Mouse (Mus musculus) cortical plate, adult 2 months (tissue): Measurements from ENCODE around the gene Ippk.

Experiments
- CTCF ChIP-seq: fragments of 200-500 bp; IDR thresholded peaks from 2 replicates; pipeline ENCODE4 v1.5.1; 2011; ENCODE audit warnings: mild to moderate bottlenecking, control low read depth, low read length; ENCODE audit not compliant: insufficient read depth; ENCODE audit errors: extremely low read depth
- POLR2A ChIP-seq: fragments of 200-500 bp; IDR thresholded peaks from 2 replicates; pipeline ENCODE4 v1.6.1; 2011; ENCODE audit warnings: mild to moderate bottlenecking, low read length, control low read depth; ENCODE audit not compliant: insufficient read depth; ENCODE audit errors: extremely low read depth

GRCm38 (mm10) chr13:49477887-49478286 is 56.8 kb downstream of the Ippk start:
- TF ChIP-seq CTCF, result no peak
- TF ChIP-seq POLR2A, result no peak
